Mouse (Mus musculus) spleen, adult 2 months (tissue): ENCODE measurements around the gene Cracr2b.

Source experiments
- CTCF ChIP-seq: fragments of 200-500 bp; IDR thresholded peaks from 2 replicates; pipeline ENCODE4 v1.5.1; 2011; ENCODE audit warnings: mild to moderate bottlenecking, inconsistent platforms; ENCODE audit not compliant: insufficient read depth, insufficient read length, insufficient replicate concordance; ENCODE audit errors: extremely low read depth
- POLR2A ChIP-seq: fragments of 200-500 bp; IDR thresholded peaks from 2 replicates; pipeline ENCODE4 v1.6.1; 2011; ENCODE audit warnings: low read depth, low read length, inconsistent platforms

DNA sequence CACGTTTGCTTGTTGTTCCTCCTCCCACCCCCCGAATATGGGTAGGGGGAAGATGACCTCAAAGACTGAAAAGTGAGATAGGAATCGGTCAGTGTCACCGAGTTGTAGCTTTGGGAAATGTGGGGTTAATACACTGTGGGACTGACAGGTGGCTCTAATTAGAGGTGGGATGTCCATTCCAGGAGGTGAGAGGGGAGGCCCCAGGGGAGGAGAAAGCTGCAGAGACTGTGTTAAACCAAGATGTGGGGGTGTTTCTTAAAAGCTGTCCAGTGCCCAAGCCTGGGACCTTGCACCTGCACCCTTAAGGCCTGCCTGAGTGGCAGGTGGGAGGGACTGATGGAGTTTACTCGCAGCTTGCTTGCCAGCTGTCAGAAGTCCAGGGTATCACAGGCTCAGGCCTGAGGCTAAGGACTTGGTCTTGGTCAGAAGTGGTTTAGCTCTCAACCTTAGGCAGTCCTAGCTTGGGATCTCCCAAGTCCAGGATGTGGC is 1.5 kb downstream of the Cracr2b start:
- TF ChIP-seq CTCF (no peak), POLR2A (no peak)
